Mouse (Mus musculus) cerebellum, postnatal 4 days (tissue): ENCODE results near the gene Plgrkt.

Source experiments
- DNase-seq, 2 experiments: peaks; one replicate each; pipeline ENCODE4 v3.0.0; 2022; ENCODE audit warnings: low spot score in 2 of 2, mixed read lengths in 1 of 2

Gene Plgrkt

GRCm38 (mm10) chr19:29354895-29355877, 12.0 kb downstream of the Plgrkt start:
- peak; percentile 85 to 92 for DNase-seq

GRCm38 (mm10) chr19:29350991-29351390, 16.2 kb downstream of the Plgrkt start:
- no peak for DNase-seq

- DNase-seq = no peak
These were observed 21.6 kb downstream of the Plgrkt start for GRCm38 (mm10) chr19:29345636-29346035.

GRCm38 (mm10) chr19:29344868-29345267, 22.3 kb downstream of the Plgrkt start:
- no peak for DNase-seq

- DNase-seq = no peak
These were observed 24.9 kb downstream of the Plgrkt start for GRCm38 (mm10) chr19:29342281-29342680.

- no peak for DNase-seq
These were observed 26.2 kb downstream of the Plgrkt start for GRCm38 (mm10) chr19:29341029-29341428.

GRCm38 (mm10) chr19:29336624-29337023, 30.6 kb downstream of the Plgrkt start:
- DNase-seq = no peak

- peak in 1 of 2 experiments; percentile 54 for DNase-seq
These were observed 33.0 kb downstream of the Plgrkt start, which contains the start of gene Rln1 for GRCm38 (mm10) chr19:29334068-29334745. TSS of gene Rln1 (minus strand) at chr19:29334670.

- DNase-seq = no peak
These were observed 40.2 kb downstream of the Plgrkt start for GRCm38 (mm10) chr19:29326822-29327552.

GRCm38 (mm10) chr19:29326396-29326795, 40.8 kb downstream of the Plgrkt start:
- DNase-seq = no peak

- DNase-seq = no peak
These were observed 41.4 kb downstream of the Plgrkt start for GRCm38 (mm10) chr19:29325852-29326180.

GRCm38 (mm10) chr19:29325053-29325851, 41.9 kb downstream of the Plgrkt start, which contains the start of gene Insl6:
TSS of gene Insl6 (minus strand) at chr19:29325356.
- DNase-seq = peak in 1 of 2 experiments; percentile 38

GRCm38 (mm10) chr19:29323416-29324049, 43.7 kb downstream of the Plgrkt start:
- DNase-seq = no peak

GRCm38 (mm10) chr19:29312661-29313060, 54.5 kb downstream of the Plgrkt start:
- DNase-seq = no peak

GRCm38 (mm10) chr19:29311791-29312190, 55.4 kb downstream of the Plgrkt start:
- DNase-seq = no peak

- no peak for DNase-seq
These were observed 58.4 kb downstream of the Plgrkt start for GRCm38 (mm10) chr19:29308832-29309231.

- DNase-seq = no peak
These were observed 65.1 kb downstream of the Plgrkt start for GRCm38 (mm10) chr19:29302119-29302518.

GRCm38 (mm10) chr19:29300919-29301318, 66.3 kb downstream of the Plgrkt start:
- DNase-seq = no peak
